Mouse (Mus musculus) midbrain, embryonic 15.5 days (tissue): ENCODE results near the gene Zc3h18. TPM values are rescaled to one million over a fixed set of nuclear protein-coding genes. Genes with fewer than 3 reads are reported as not detected.

Experiments used
- ATAC-seq: fragments of 200-750 bp; cut with Nextera tagmentation; replicated peaks from 2 replicates; pipeline ENCODE4 v1.8.0; 2017; ENCODE audit warnings: moderate TSS enrichment
- H3K27ac ChIP-seq: fragments of 300-500 bp; sonication (generic); 2 replicates; pipeline ENCODE4 v1.5.1; 2015; ENCODE audit warnings: mild to moderate bottlenecking, inconsistent platforms
- H3K27me3 ChIP-seq: fragments of 300-500 bp; sonication (generic); replicated peaks from 2 replicates; pipeline ENCODE4 v1.6.1; 2015; ENCODE audit warnings: inconsistent platforms
- H3K36me3 ChIP-seq: fragments of 300-500 bp; sonication (generic); replicated peaks from 2 replicates; pipeline ENCODE4 v1.6.1; 2015; ENCODE audit warnings: inconsistent platforms
- H3K4me1 ChIP-seq: fragments of 300-500 bp; sonication (generic); 2 replicates; pipeline ENCODE4 v1.6.1; 2015; ENCODE audit warnings: inconsistent platforms
- H3K4me2 ChIP-seq: fragments of 300-500 bp; sonication (generic); 2 replicates; pipeline ENCODE4 v1.6.1; 2015; ENCODE audit warnings: inconsistent platforms, mild to moderate bottlenecking, moderate library complexity
- H3K4me3 ChIP-seq: fragments of 300-500 bp; sonication (generic); 2 replicates; pipeline ENCODE4 v1.5.1; 2015; ENCODE audit warnings: mild to moderate bottlenecking, inconsistent platforms
- H3K9ac ChIP-seq: fragments of 300-500 bp; sonication (generic); 2 replicates; pipeline ENCODE4 v1.6.1; 2015; ENCODE audit warnings: mild to moderate bottlenecking, inconsistent platforms
- H3K9me3 ChIP-seq: fragments of 300-500 bp; sonication (generic); 2 replicates; pipeline ENCODE4 v1.6.1; 2016; ENCODE audit warnings: inconsistent platforms
- WGBS: fragments of 180-500 bp; shearing (Covaris S2); methylation state at CpG from one replicate; pipeline ENCODE4 v1.1.7; 2015; ENCODE audit warnings: mixed read lengths; 5-methylcytosine and 5-hydroxymethylcytosine counted together
- polyA plus RNA-seq: library from polyadenylated mRNA; unstranded; fragments of >200 nt; fragmentation: Nextera tagmentation; extraction: Ambion mirVana; gene quantifications from 2 replicates; pipeline ENCODE4 v1.2.1, GENCODE M21; 2015

Gene Zc3h18
- polyA plus RNA-seq, 1 experiment from 2014 or later, result 38.9 TPM

DNA sequence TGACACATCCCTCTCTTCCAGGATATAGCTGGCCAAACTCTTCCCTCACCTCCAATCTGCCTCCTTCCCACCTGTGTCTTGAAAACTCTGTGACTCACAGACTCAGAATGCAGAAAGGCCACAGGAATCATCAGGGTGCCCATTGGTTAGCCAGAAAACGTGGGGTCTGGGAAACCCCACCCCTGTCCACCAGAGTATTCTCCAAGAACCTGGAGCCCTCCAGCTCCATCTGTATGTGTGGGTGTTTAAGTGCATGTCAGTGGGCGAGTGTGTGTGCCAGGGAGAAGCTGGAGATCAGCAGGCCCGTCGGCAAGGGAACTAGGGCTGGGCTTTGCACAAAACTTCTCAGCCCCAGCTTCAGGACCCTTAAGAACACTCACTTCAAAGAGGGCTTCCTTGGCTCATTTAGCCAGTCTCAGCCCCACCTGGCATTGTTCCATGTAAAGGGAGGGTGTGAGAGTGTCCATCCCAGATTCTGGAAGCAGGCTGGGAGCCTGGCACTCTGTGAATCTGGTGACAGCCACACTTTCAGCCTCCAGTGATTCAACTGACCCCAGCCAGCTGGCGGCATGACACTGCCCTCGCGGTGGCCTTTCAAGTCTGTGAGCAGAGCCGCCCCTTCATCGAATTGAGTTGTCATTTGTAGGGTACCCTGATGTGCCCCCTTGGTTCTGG, 43.6 kb downstream of the Zc3h18 start:
- Histone ChIP-seq H3K36me3 (peaks cover 27% of the 10 kb centered on the region), H3K27ac (no peak overlapping the region), H3K4me2 (no peak overlapping the region), H3K9ac (no peak overlapping the region), H3K4me1 (no peaks in the 10 kb centered on the region), H3K9me3 (no peaks in the 10 kb centered on the region), H3K27me3 (no peaks in the 10 kb centered on the region), H3K4me3 (no peak overlapping the region)
- 66% methylated on average over 9 of the region's 9 CpGs for WGBS
- no peak for ATAC-seq

DNA sequence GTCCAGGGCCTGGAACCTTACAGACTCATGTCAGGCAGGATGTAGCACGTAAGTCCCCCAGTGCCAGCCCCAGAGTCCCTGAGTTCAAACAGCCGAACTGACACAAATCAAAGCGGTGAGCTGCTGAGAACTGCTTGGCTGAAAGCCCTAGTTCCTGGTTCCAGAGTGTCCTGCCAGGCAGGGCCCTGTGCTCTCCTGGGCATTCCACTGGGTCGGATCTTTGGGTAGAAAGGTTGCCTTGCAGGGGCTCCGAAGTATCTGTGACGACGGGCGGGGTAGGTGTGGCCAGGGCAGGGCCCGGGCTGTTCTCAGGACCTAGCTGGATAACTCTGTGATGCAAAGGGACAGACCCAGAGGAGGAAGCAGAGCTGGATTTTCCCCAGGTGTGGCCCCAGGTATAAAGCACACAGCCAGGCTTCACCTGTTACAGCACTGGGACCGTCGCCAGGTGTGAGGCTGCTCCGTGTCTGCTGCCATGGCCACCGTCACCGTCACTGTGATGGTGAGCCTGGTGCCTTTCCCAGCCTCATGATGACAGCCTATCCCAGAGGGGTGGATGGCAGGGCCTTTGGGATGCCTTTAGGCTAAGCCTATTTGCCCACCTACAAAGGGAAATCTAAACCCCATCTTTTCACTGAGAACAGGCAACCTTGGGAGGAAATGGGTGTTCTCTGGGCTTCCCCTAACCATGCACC, 45.1 kb downstream of the Zc3h18 start, which contains the start of gene Il17c:
Gene Il17c (plus strand): TSS at position 645 of the 695 bp plus-strand sequence.
- H3K27ac ChIP-seq, result no peak within 1 kb of the TSS
- no peaks in the 10 kb centered on the region for H3K27me3 ChIP-seq
- H3K9ac ChIP-seq, result no peak within 1 kb of the TSS
- no peaks in the 10 kb centered on the region for H3K9me3 ChIP-seq
- peaks cover 12% of the 10 kb centered on the region; the same call in 1 of the 2 replicates for H3K36me3 ChIP-seq
- WGBS, result 82% methylated on average over 14 of the region's 14 CpGs
- no peak for ATAC-seq
- no peak within 1 kb of the TSS for H3K4me3 ChIP-seq
- no peak within 1 kb of the TSS for H3K4me2 ChIP-seq
- H3K4me1 ChIP-seq, result no peaks in the 10 kb centered on the region

DNA sequence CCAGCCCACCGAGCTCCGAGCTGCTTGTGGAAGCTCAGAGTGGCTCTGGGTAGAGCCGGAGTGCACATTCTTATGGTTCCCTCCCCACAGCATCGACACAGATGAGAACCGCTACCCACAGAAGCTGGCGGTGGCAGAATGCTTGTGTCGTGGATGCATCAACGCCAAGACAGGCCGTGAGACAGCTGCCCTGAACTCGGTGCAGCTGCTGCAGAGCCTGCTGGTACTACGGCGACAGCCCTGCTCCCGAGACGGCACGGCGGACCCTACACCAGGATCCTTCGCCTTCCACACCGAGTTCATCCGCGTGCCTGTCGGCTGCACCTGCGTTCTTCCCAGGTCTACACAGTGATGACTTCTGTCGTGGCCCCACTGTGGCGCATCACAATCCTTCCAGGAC, 46.8 kb downstream of the Zc3h18 start:
- no peak overlapping the region for H3K4me2 ChIP-seq
- no peak overlapping the region for H3K27ac ChIP-seq
- H3K4me1 ChIP-seq, result no peaks in the 10 kb centered on the region
- H3K27me3 ChIP-seq, result no peaks in the 10 kb centered on the region
- ATAC-seq, result no peak
- H3K36me3 ChIP-seq, result peaks cover 7% of the 10 kb centered on the region; the same call in 1 of the 2 replicates
- no peaks in the 10 kb centered on the region for H3K9me3 ChIP-seq
- WGBS, result 86% methylated on average over 24 of the region's 24 CpGs
- H3K4me3 ChIP-seq, result no peak overlapping the region
- no peak overlapping the region for H3K9ac ChIP-seq

DNA sequence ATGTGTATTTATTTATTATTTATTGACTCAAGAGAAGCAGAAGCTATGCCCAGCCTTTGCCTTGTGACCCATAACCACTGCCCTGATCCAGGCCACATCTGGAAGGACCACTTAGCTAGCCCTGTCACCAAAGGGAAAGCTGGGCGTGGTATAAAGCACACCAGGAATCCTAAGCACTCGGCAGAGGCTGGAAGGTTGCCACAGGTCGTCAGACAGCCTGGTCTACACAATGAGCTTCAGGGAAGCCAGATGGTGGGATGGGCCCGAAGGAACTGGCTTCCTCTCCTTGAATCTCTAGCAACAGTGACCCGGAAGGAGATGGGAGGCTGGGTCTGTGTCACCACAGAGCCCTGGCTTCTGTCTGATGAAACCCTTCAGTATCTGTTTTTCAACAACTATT, 47.2 kb downstream of the Zc3h18 start:
- H3K4me1 ChIP-seq, result no peaks in the 10 kb centered on the region
- H3K4me2 ChIP-seq, result no peak overlapping the region
- H3K27me3 ChIP-seq, result no peaks in the 10 kb centered on the region
- no peak overlapping the region for H3K27ac ChIP-seq
- H3K9ac ChIP-seq, result no peak overlapping the region
- 60% methylated on average over 5 of the region's 5 CpGs for WGBS
- peaks cover 2% of the 10 kb centered on the region; the same call in 1 of the 2 replicates for H3K36me3 ChIP-seq
- ATAC-seq, result no peak
- H3K4me3 ChIP-seq, result no peak overlapping the region
- H3K9me3 ChIP-seq, result no peaks in the 10 kb centered on the region

DNA sequence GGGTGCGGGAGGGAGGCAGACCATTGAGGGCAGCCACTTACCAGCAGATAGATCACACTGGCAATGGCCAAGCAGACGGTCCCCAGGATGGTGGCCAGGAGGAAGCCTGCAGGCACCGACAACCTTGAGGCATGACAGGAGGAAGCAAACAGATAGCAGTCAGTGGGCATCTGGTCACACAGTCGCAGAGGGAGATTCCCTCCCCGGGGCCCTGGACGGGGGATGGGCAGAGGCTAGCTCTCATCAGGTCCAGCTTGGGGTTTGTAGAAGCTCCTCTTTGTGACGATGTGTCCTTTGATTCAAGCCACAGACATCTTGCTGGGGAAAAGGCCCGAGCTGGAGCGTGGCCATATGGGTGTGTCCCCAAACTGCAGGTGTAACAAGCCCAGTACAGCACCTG, 49.7 kb downstream of the Zc3h18 start:
- Histone ChIP-seq H3K36me3 (no peaks in the 10 kb centered on the region), H3K27me3 (no peaks in the 10 kb centered on the region), H3K4me1 (no peaks in the 10 kb centered on the region), H3K4me2 (no peak overlapping the region), H3K4me3 (no peak overlapping the region), H3K9ac (no peak overlapping the region), H3K9me3 (no peaks in the 10 kb centered on the region), H3K27ac (no peak overlapping the region)
- no peak for ATAC-seq
- 74% methylated on average over 9 of the region's 9 CpGs for WGBS

DNA sequence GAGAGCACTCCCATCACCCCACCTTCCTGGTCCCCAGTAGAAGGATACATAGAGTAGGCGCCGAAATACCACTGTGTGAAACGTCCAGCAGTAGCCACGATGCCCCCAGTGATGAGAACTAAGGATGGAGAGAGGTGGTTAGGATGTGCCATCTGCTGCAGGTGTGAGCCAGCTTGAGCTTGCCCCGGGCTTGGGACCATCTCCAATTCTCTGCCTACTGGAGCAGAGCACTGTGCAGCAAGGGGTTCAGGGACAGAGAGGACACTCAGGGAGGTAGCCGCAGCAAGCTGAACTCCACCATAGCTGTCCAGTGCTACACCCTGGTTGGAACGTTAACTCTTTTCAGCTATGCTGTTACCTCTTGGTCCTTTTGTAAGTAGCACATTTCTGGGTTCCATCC, 51.2 kb downstream of the Zc3h18 start:
- no peak overlapping the region for H3K4me3 ChIP-seq
- WGBS, result 93% methylated on average over 7 of the region's 7 CpGs
- no peaks in the 10 kb centered on the region for H3K36me3 ChIP-seq

DNA sequence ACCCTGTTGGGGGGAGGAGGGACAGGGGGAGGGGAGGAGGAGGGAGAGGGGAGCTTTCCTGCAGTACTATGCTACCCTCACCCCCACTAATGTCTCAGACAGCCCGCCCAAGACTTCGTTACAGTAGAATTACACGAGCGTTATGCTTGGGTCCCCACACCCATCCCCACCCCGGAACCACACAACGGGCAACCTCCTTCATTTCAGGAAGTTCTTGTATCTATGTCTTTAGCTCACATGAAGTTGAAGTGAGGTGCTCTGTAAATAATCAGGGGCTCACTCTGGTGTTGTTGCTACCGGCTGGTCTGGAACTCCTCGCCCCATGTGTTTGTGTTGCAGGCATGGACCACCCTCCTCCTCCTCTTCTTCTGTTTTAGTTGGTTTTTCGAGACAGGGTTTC, 51.8 kb downstream of the Zc3h18 start:
- WGBS, result 91% methylated on average over 9 of the region's 9 CpGs
- no peak for ATAC-seq

More for the DNA sequence above, 51.2 kb downstream of the Zc3h18 start:
- Histone ChIP-seq H3K27ac (no peak overlapping the region), H3K9ac (no peak overlapping the region), H3K4me2 (no peak overlapping the region), H3K27me3 (no peaks in the 10 kb centered on the region), H3K9me3 (no peaks in the 10 kb centered on the region), H3K4me1 (peaks cover 10% of the 10 kb centered on the region)
- no peak for ATAC-seq

DNA sequence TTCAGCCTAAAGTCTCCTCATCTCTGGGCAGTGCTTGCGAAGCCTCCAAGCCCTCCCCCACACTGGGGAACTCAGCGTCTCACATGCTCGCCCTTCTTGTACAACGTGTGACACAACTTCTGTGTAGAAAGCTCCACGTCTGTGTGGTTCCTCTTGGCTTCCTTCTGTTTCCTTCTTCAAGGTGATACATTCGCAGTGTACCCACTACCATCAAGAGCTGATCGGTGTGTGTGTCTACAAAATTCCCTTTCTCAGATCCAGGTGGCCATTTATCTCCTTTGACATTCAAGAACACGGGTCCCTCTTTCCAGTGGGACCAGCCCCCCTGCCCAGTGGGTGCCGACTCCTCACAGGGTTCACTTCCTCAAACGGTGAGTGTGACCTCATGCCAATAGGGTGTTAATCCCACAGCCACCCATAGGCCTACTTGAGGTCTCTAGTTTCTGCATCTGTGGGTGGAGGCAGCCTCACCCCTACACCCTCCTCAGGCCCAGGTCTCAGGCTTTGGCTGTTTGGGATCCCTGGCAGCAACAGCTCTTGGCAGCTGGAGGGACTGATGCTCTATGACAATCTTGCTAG, 53.7 kb downstream of the Zc3h18 start:
- H3K36me3 ChIP-seq, result peaks cover 5% of the 10 kb centered on the region; the same call in 1 of the 2 replicates
- no peaks in the 10 kb centered on the region for H3K9me3 ChIP-seq
- H3K4me2 ChIP-seq, result no peak overlapping the region
- H3K4me3 ChIP-seq, result no peak overlapping the region
- H3K27me3 ChIP-seq, result no peaks in the 10 kb centered on the region
- 86% methylated on average over 10 of the region's 10 CpGs for WGBS
- H3K27ac ChIP-seq, result no peak overlapping the region
- H3K4me1 ChIP-seq, result peaks cover 13% of the 10 kb centered on the region
- ATAC-seq, result no peak
- H3K9ac ChIP-seq, result no peak overlapping the region

More for the DNA sequence above, 51.8 kb downstream of the Zc3h18 start:
- Histone ChIP-seq H3K36me3 (no peaks in the 10 kb centered on the region), H3K4me3 (no peak overlapping the region), H3K4me2 (no peak overlapping the region), H3K27ac (no peak overlapping the region), H3K9me3 (no peaks in the 10 kb centered on the region), H3K27me3 (no peaks in the 10 kb centered on the region), H3K9ac (no peak overlapping the region), H3K4me1 (peaks cover 13% of the 10 kb centered on the region)

DNA sequence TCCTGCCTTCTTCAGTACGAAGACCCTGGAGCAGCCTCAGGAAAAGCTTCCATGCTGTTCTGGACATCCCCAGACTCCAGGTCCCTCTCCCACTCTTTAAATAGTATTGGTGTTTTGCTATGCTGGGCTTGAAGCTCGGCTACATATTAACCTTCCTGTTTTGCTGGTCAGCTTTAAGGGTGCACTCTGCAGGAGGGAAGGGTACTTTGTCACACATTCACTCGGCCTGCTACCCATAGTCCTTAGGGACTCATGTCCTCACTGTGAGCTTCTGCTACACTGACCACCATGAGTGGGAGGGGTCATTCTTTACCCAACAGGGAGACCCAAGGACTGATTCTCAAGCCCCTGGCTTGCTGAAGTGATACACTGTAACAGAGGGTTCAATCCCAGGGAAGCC, 54.2 kb downstream of the Zc3h18 start:
- H3K4me3 ChIP-seq, result no peak overlapping the region
- WGBS, result 81% methylated on average over 3 of the region's 3 CpGs
- H3K4me2 ChIP-seq, result no peak overlapping the region
- H3K4me1 ChIP-seq, result peaks cover 13% of the 10 kb centered on the region
- H3K9ac ChIP-seq, result no peak overlapping the region
- H3K36me3 ChIP-seq, result peaks cover 10% of the 10 kb centered on the region
- no peak for ATAC-seq
- H3K27me3 ChIP-seq, result no peaks in the 10 kb centered on the region
- no peak overlapping the region for H3K27ac ChIP-seq
- H3K9me3 ChIP-seq, result no peaks in the 10 kb centered on the region

DNA sequence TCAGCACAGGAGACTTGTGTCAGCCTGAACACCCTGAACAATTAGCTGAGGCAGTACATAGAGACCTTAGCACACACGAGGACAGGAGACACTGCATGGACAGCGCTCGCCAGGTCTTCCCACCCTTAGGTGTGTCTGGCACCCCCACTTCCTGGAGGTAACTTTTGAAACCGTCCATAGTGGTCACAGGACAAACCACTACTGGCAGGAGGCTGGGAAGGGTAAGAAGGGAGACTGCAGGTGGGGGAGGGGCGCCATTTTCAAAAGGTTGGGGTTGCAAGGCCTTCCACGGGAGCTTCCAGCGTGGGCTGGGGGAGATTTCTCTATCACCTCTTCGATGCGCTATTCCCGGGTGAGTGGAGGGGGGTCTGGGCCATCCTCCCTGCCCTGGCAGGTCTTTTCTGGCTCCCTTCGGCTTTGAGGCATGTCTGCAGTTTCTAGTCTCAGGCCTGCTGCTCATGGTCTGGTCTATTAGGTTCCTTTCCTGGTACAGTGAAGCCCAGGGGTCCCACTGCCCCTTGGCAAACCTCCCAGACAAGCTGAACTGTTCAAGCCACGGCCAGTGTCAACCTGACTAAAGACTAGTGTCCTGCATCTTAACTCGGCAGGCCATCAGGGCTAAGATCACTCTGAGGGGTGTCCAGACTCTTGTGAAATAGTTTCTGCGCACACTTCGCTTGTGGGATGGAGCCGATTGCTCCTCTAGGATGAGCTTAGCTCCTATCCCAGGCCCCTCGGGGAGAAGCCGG, 55.5 kb downstream of the Zc3h18 start:
- no peaks in the 10 kb centered on the region for H3K27me3 ChIP-seq
- H3K27ac ChIP-seq, result no peak overlapping the region
- WGBS, result 35% methylated on average over 18 of the region's 18 CpGs
- H3K4me2 ChIP-seq, result peak overlapping the region; percentile 50
- H3K36me3 ChIP-seq, result peaks cover 14% of the 10 kb centered on the region
- H3K9ac ChIP-seq, result peak overlapping the region; percentile 23; the same call in 1 of the 2 replicates
- H3K4me3 ChIP-seq, result peak overlapping the region; percentile 25
- H3K4me1 ChIP-seq, result peaks cover 13% of the 10 kb centered on the region
- ATAC-seq, result no peak
- no peaks in the 10 kb centered on the region for H3K9me3 ChIP-seq

DNA sequence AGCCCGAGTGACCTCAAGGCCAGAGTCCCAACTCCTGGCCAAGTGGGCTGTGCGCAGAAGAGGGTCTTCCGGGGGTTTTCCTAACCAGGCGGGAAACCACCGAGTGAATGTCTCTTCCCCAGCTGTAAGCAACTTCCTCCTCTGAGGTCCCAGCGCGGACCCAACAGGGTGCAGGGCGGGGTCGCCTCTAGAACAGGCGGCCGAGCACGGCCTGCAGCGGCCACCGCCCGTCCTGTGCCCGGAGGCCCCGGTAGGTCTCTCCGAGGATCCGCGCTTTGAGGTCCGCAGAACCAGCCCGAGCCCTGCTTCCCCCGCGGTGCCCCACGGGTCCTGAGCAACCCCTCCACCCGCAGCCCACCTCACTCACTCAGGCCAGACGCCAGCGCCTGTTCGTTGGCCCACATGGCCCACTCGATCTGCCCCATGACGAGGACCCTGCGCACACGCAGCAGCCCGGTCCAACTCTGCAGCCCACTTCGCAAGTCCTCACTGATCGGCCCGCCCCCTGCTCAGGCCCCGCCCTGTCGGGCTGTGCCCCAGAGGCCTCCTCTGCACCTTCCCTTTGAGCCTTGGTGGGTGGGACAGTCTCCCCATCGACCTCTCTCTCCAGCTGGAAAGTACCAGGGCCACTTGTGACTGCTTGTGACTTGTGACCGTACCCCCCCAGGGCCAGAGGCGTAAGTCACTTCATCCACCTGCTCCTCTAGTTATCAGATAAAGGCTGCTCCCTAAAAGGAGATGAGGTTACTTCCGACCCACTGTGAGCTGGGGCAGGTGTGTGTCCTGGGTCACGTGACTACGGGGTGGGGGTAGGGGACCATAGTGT, 56.2 kb downstream of the Zc3h18 start, which contains the start of gene Cyba:
Gene Cyba (minus strand): TSS at position 488 of the 826 bp plus-strand sequence.
- peak within 1 kb of the TSS; percentile 50 for H3K4me2 ChIP-seq
- WGBS, result 6% methylated on average over 45 of the region's 45 CpGs
- H3K27ac ChIP-seq, result no peak within 1 kb of the TSS
- peak; percentile 65 for ATAC-seq
- H3K9ac ChIP-seq, result peak within 1 kb of the TSS; percentile 23; the same call in 1 of the 2 replicates
- H3K4me3 ChIP-seq, result peak within 1 kb of the TSS; percentile 25
- H3K36me3 ChIP-seq, result peaks cover 21% of the 10 kb centered on the region
- H3K4me1 ChIP-seq, result peaks cover 13% of the 10 kb centered on the region
- no peaks in the 10 kb centered on the region for H3K27me3 ChIP-seq
- no peaks in the 10 kb centered on the region for H3K9me3 ChIP-seq
